Mouse (Mus musculus): ENCODE measurements around the gene Arhgap45.

GRCm38 (mm10) chr10:80039559-80039979 is 23.1 kb downstream of the Arhgap45 start, which contains the start of gene Polr2e:
- TF ChIP-seq CTCF (IDR thresholded peaks at IDR 0.05; ENCODE audit: low read depth) (no peak), EP300 (optimal IDR thresholded peaks at IDR 0.05) (peak; percentile 98)

Data from stomach, postnatal 0 days (tissue).